Mouse (Mus musculus) myocyte (in vitro differentiated cells): ENCODE measurements at regions not wholly inside any gene's neighbourhood (a gene's known extent, or its start where the extent isn't known, plus 50 kb on each side); places are given as distances from the start of the nearest gene placed in this dataset.

Experiments
- H3K27me3 ChIP-seq: one replicate; pipeline ENCODE4 v1.6.1; 2011; ENCODE audit not compliant: control insufficient read depth, insufficient read depth, insufficient read length
- H3K36me3 ChIP-seq: one replicate; pipeline ENCODE4 v1.6.1; 2011; ENCODE audit not compliant: control insufficient read depth, insufficient read depth
- H3K4me2 ChIP-seq: one replicate; pipeline ENCODE4 v1.6.1; 2011; ENCODE audit warnings: low read depth, control low read depth
- H3K4me3 ChIP-seq: one replicate; pipeline ENCODE4 v1.5.1; 2011; ENCODE audit warnings: mild to moderate bottlenecking, control low read depth, moderate library complexity
- H3K79me2 ChIP-seq: one replicate; pipeline ENCODE4 v1.6.1; 2011; ENCODE audit not compliant: control insufficient read depth, insufficient read depth
- H3ac ChIP-seq: one replicate; pipeline ENCODE4 v1.6.1; 2011; ENCODE audit not compliant: control insufficient read depth, insufficient read length
- CEBPB ChIP-seq: IDR thresholded peaks from 2 replicates; pipeline ENCODE4 v1.6.1; 2011; ENCODE audit warnings: mild to moderate bottlenecking, moderate library complexity; ENCODE audit not compliant: poor library complexity, insufficient read depth, severe bottlenecking
- E2F4 ChIP-seq: IDR thresholded peaks from one replicate; pipeline ENCODE4 v1.6.1; 2011; ENCODE audit warnings: mild to moderate bottlenecking, control low read depth, moderate library complexity; ENCODE audit not compliant: insufficient read depth
- MAX ChIP-seq: IDR thresholded peaks from one replicate; pipeline ENCODE4 v1.6.1; 2011; ENCODE audit warnings: low read depth, mild to moderate bottlenecking, control low read depth
- MYOD1 ChIP-seq, 3 experiments: IDR thresholded peaks; one replicate each; pipeline ENCODE4 v1.6.1; 2011; ENCODE audit warnings: control low read depth in 2 of 3, low read depth in 2 of 3, mild to moderate bottlenecking in 2 of 3, moderate library complexity in 1 of 3; ENCODE audit not compliant: insufficient read length in 2 of 3, control insufficient read depth in 1 of 3
- MYOG ChIP-seq, 3 experiments: IDR thresholded peaks; one replicate each; pipeline ENCODE4 v1.6.1; 2011; ENCODE audit warnings: control low read depth in 2 of 3, low read depth in 2 of 3, mild to moderate bottlenecking in 2 of 3; ENCODE audit not compliant: insufficient read length in 2 of 3, control insufficient read depth in 1 of 3, insufficient read depth in 1 of 3
- POLR2A ChIP-seq: IDR thresholded peaks from one replicate; pipeline ENCODE4 v1.6.1; 2011; ENCODE audit warnings: low read depth, mild to moderate bottlenecking, control low read depth, moderate library complexity; ENCODE audit not compliant: insufficient read length
- POLR2AphosphoS2 ChIP-seq: IDR thresholded peaks from one replicate; pipeline ENCODE4 v1.6.1; 2011; ENCODE audit warnings: low read depth, control low read depth; ENCODE audit not compliant: insufficient read length
- REST ChIP-seq: IDR thresholded peaks from one replicate; pipeline ENCODE4 v1.6.1; 2011; ENCODE audit warnings: mild to moderate bottlenecking, control low read depth, moderate library complexity; ENCODE audit not compliant: insufficient read depth, insufficient read length
- SRF ChIP-seq: IDR thresholded peaks from one replicate; pipeline ENCODE4 v1.6.1; 2011; ENCODE audit warnings: low read depth; ENCODE audit not compliant: control insufficient read depth, insufficient read length
- TCF12 ChIP-seq: IDR thresholded peaks from one replicate; pipeline ENCODE4 v1.6.1; 2011; ENCODE audit warnings: mild to moderate bottlenecking, control low read depth; ENCODE audit not compliant: poor library complexity, insufficient read depth, severe bottlenecking
- TCF3 ChIP-seq: IDR thresholded peaks from one replicate; pipeline ENCODE4 v1.6.1; 2011; ENCODE audit warnings: low read depth, control low read depth; ENCODE audit not compliant: insufficient read length
- USF1 ChIP-seq: IDR thresholded peaks from one replicate; pipeline ENCODE4 v1.6.1; 2011; ENCODE audit warnings: low read depth, mild to moderate bottlenecking, control low read depth, moderate library complexity

DNA sequence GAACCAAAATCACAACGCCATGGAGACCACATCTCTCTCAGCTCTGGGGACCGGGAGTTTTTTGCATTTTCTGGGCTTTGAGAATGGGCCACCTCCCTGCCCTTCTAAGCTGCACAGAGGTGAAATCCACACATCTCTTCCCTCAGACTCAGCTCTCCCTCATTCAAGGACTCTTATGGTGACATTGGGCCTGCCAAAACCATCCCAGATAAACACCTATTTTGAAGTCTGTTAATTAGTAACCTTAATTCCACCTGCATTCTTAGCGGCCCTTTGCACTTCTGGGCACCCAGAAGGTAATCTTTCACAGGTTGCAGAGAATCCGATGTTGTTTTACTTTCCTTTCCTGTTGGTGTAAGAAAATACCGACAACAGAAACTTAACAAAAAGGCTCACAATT lies 123.2 kb upstream of the Jade1 start:
- Histone ChIP-seq H3K4me2 (no peak overlapping the region), H3K4me3 (no peak overlapping the region), H3ac (no peak overlapping the region), H3K27me3 (no peaks in the 10 kb centered on the region), H3K79me2 (no peaks in the 10 kb centered on the region), H3K36me3 (no peaks in the 10 kb centered on the region)
- no peak for TF ChIP-seq E2F4
- no peak for TF ChIP-seq POLR2A
- no peak for TF ChIP-seq TCF12
- TF ChIP-seq MYOD1 (IDR thresholded peaks at IDR 0.05; ENCODE audit: control insufficient read depth in 1 of 3, insufficient read length in 2 of 3, low read depth in 2 of 3) = no peak
- TF ChIP-seq SRF = no peak
- no peak for TF ChIP-seq MYOG (IDR thresholded peaks at IDR 0.05; ENCODE audit: control insufficient read depth in 1 of 3, insufficient read depth in 1 of 3, insufficient read length in 2 of 3, low read depth in 2 of 3)
- TF ChIP-seq MAX = no peak
- TF ChIP-seq TCF3 = no peak
- TF ChIP-seq USF1 = no peak
- no peak for TF ChIP-seq REST
- no peak for TF ChIP-seq CEBPB
- TF ChIP-seq POLR2AphosphoS2 = no peak

DNA sequence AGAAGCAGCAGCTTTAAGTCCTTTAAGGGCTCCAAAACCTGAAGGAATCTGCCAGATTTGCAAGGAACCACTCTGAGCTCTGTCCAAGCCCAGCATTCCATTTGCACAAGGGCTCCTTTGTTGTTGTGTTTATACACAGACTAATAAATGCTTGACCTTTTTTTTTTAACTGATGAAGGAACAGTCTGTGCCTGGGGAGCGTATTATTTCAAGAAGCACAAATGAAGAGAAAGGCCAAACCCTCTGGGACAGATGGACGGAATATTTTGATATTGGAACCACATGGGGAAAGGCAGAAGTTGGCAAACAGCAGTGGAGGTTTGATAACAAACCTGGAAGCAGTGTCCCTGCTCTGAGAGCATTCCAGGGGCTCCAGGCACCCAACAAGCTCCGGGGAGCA lies 125.3 kb upstream of the Jade1 start:
- no peaks in the 10 kb centered on the region for H3K27me3 ChIP-seq
- no peak for TF ChIP-seq TCF3
- no peak for TF ChIP-seq E2F4
- TF ChIP-seq POLR2A = no peak
- no peaks in the 10 kb centered on the region for H3K79me2 ChIP-seq
- H3K4me3 ChIP-seq = no peak overlapping the region
- H3ac ChIP-seq = no peak overlapping the region
- no peak overlapping the region for H3K4me2 ChIP-seq
- no peaks in the 10 kb centered on the region for H3K36me3 ChIP-seq

DNA sequence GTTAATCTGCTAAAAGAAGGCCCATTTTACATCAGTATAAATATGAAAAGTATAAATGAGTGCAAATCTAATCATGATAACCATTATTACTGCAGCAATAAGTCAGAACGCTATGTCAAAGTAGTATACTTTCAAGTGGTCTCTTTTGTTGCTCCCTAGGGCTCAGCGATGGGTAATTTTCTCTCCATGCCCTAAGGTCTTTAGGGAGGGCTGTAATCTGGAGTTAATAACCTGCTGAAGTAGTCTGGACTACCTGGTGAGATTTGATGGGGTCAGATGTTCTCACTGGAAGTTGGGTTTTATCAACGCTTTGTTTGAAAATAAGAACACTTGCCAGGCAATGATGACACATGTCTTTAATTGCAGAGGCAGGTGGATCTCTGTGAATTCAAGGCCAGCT lies 128.6 kb upstream of the Jade1 start:
- H3K36me3 ChIP-seq = no peaks in the 10 kb centered on the region
- H3K4me3 ChIP-seq = no peak overlapping the region
- no peak for TF ChIP-seq REST
- no peak for TF ChIP-seq POLR2AphosphoS2
- TF ChIP-seq MAX = no peak
- no peak for TF ChIP-seq USF1
- TF ChIP-seq MYOG (IDR thresholded peaks at IDR 0.05; ENCODE audit: control insufficient read depth in 1 of 3, insufficient read depth in 1 of 3, insufficient read length in 2 of 3, low read depth in 2 of 3) = no peak
- no peak for TF ChIP-seq POLR2A
- no peak for TF ChIP-seq MYOD1 (IDR thresholded peaks at IDR 0.05; ENCODE audit: control insufficient read depth in 1 of 3, insufficient read length in 2 of 3, low read depth in 2 of 3)
- TF ChIP-seq TCF3 = no peak
- no peak for TF ChIP-seq TCF12
- no peak for TF ChIP-seq SRF
- no peak for TF ChIP-seq CEBPB
- no peak for TF ChIP-seq E2F4
- H3K27me3 ChIP-seq = no peaks in the 10 kb centered on the region
- no peak overlapping the region for H3K4me2 ChIP-seq
- no peaks in the 10 kb centered on the region for H3K79me2 ChIP-seq
- no peak overlapping the region for H3ac ChIP-seq

DNA sequence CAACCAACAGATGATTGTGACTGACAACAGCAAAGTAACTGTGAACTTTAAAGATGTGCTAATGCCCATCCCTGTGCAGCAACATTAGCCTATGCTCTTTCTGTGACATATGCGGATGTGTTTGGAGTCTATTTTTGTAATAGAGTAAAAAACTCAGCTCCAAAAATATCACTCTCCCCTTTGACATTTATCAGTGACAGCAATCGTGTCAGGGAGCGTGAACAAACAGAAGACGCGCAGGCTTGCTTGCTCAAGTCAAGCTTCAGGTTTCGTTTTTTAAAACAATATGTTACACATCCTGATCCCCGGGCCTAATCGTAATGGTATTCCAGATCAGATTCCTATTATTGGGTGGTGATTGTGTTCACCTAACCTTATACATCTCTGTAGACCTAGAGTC lies 129.7 kb upstream of the Jade1 start:
- Histone ChIP-seq H3K4me3 (no peak overlapping the region), H3ac (no peak overlapping the region), H3K27me3 (no peaks in the 10 kb centered on the region), H3K79me2 (no peaks in the 10 kb centered on the region), H3K36me3 (no peaks in the 10 kb centered on the region), H3K4me2 (no peak overlapping the region)
- TF ChIP-seq TCF12 = no peak
- no peak for TF ChIP-seq MYOD1 (IDR thresholded peaks at IDR 0.05; ENCODE audit: control insufficient read depth in 1 of 3, insufficient read length in 2 of 3, low read depth in 2 of 3)
- TF ChIP-seq SRF = no peak
- no peak for TF ChIP-seq POLR2A
- no peak for TF ChIP-seq TCF3
- no peak for TF ChIP-seq REST
- TF ChIP-seq MAX = no peak

DNA sequence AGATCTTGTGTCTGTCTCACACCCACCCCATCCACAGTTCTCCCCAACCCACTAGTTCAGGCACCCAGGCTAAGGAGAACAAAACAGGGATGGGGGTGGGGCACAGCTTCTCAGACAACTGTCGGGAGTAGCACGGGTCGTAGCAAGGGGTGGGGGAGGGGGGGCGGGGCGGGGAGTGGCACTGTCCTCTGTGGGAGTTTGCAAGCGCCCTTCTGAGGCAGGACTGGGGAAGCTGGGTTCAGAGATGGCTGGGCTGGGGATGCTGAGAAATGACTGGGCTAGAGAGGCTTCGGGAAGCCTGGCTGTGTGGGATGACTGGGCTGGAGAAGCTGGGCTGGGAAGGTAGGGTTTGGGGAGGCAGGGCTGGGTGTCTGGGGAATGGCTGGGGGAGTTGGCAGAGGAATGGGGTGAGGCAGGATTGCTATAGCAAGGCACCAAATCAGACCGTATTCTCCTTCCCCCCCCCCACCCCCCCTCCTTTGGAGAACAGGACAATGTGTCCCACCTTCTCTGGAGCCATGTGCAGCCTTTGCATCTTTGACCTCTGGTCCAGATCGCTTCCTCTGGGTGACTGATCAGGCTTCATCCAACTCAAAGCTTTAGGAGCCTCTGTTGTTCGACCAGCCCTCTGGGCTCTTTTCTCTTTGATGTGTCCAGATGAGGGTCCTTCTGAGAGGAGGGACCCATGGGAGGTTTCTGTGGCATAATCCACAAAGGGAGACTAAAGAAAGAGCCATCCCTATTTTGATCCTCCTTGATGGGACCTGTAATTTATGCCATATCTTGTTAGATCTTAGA lies 131.2 kb upstream of the Jade1 start:
- Histone ChIP-seq H3K27me3 (no peaks in the 10 kb centered on the region), H3K4me2 (no peak overlapping the region), H3ac (no peak overlapping the region), H3K79me2 (no peaks in the 10 kb centered on the region), H3K36me3 (no peaks in the 10 kb centered on the region), H3K4me3 (no peak overlapping the region)
- TF ChIP-seq USF1 (no peak), TCF12 (no peak), SRF (no peak), POLR2A (no peak), REST (no peak), TCF3 (no peak), E2F4 (no peak), MYOD1 (IDR thresholded peaks at IDR 0.05; ENCODE audit: control insufficient read depth in 1 of 3, insufficient read length in 2 of 3, low read depth in 2 of 3) (no peak), CEBPB (no peak), MYOG (IDR thresholded peaks at IDR 0.05; ENCODE audit: control insufficient read depth in 1 of 3, insufficient read depth in 1 of 3, insufficient read length in 2 of 3, low read depth in 2 of 3) (no peak), MAX (no peak), POLR2AphosphoS2 (no peak)
